8 mouse cellular contexts compared by ENCODE assay signal in genomic region chr10:81330007-81330406, GRCm38 (mm10). TPM values are rescaled to one million over a fixed set of nuclear protein-coding genes. Genes with fewer than 3 reads are reported as not detected.
DNase-seq lines count a peak whose midpoint lies in the region; ATAC-seq and TF ChIP-seq lines count a peak whose summit lies in the region.

No protein-coding gene starts in this region.

- peak overlapping the region; percentile 49 for H3K4me2 ChIP-seq in heart, embryonic 15.5 days
- no peak overlapping the region for H3K4me2 ChIP-seq in limb, embryonic 11.5 days (ENCODE audit: low read depth, severe bottlenecking)

- H3K9ac ChIP-seq in heart, embryonic 15.5 days = peak overlapping the region; percentile 22; the same call in 1 of the 2 replicates
- H3K9ac ChIP-seq in limb, embryonic 11.5 days (ENCODE audit: low read length) = no peak overlapping the region

- no peaks in the 10 kb centered on the region for H3K27me3 ChIP-seq in kidney, adult 2 months (replicated peaks; ENCODE audit: control insufficient read depth, insufficient read depth, low read length)
- H3K27me3 ChIP-seq in heart, embryonic 15.5 days = no peaks in the 10 kb centered on the region
- peaks cover 14% of the 10 kb centered on the region for H3K27me3 ChIP-seq in limb, embryonic 11.5 days (ENCODE audit: control insufficient read depth, insufficient read depth, low read length)

- H3K27ac ChIP-seq in kidney, adult 2 months (ENCODE audit: insufficient read depth, low read depth, low read length) = peak overlapping the region; percentile 52
- peak overlapping the region; percentile 29; the same call in 1 of the 2 replicates for H3K27ac ChIP-seq in brown adipose tissue, adult 24 weeks (replicated peaks; ENCODE audit: low read depth, low read length)
- peak overlapping the region; percentile 95 for H3K27ac ChIP-seq in heart, embryonic 15.5 days
- H3K27ac ChIP-seq in limb, embryonic 11.5 days (replicated peaks; ENCODE audit: low read depth, low read length) = 0 out of 2 replicates have a peak overlapping the region, but pooled peaks have one; percentile 8

- TF ChIP-seq CTCF in kidney, adult 2 months (conservative IDR thresholded peaks at IDR 0.05; ENCODE audit: insufficient read depth, insufficient read length, low read depth, low read length) = no peak

- no peaks in the 10 kb centered on the region for H3K4me1 ChIP-seq in kidney, adult 2 months (ENCODE audit: control insufficient read depth, insufficient read depth, low read length)
- peaks cover 30% of the 10 kb centered on the region for H3K4me1 ChIP-seq in brown adipose tissue, adult 24 weeks (ENCODE audit: control insufficient read depth, insufficient read depth, insufficient read length, low read length)
- H3K4me1 ChIP-seq in heart, embryonic 15.5 days (replicated peaks) = peaks cover 60% of the 10 kb centered on the region
- peaks cover 10% of the 10 kb centered on the region; the same call in 1 of the 2 replicates for H3K4me1 ChIP-seq in limb, embryonic 11.5 days (ENCODE audit: control insufficient read depth, insufficient read depth, low read length)

- no peak for ATAC-seq in heart, embryonic 15.5 days (replicated peaks; ENCODE audit: insufficient number of reproducible peaks, insufficient read depth, low FRiP score, low read depth)
- no peak for ATAC-seq in limb, embryonic 11.5 days (ENCODE audit: insufficient number of reproducible peaks, low FRiP score, low TSS enrichment, low read depth)

- no peaks in the 10 kb centered on the region; the same call in 1 of the 2 replicates for H3K36me3 ChIP-seq in kidney, adult 2 months (ENCODE audit: control insufficient read depth, insufficient read depth, low read length)
- peaks cover 19% of the 10 kb centered on the region for H3K36me3 ChIP-seq in heart, embryonic 15.5 days
- peaks cover 19% of the 10 kb centered on the region for H3K36me3 ChIP-seq in limb, embryonic 11.5 days (ENCODE audit: control insufficient read depth, insufficient read depth, low read length)

- peak overlapping the region; percentile 39; the same call in 1 of the 2 replicates for H3K4me3 ChIP-seq in kidney, adult 2 months (ENCODE audit: insufficient read depth, low read depth, low read length)
- no peak overlapping the region for H3K4me3 ChIP-seq in brown adipose tissue, adult 24 weeks (ENCODE audit: insufficient read depth, low read depth, low read length)
- peak overlapping the region; percentile 35 for H3K4me3 ChIP-seq in heart, embryonic 15.5 days
- no peak overlapping the region for H3K4me3 ChIP-seq in limb, embryonic 11.5 days (ENCODE audit: low read depth, low read length)

- no peak for TF ChIP-seq POLR2A in kidney, adult 2 months (IDR thresholded peaks at IDR 0.05; ENCODE audit: low read depth, low read length)

- no peaks in the 10 kb centered on the region for H3K9me3 ChIP-seq in heart, embryonic 15.5 days (replicated peaks)
- H3K9me3 ChIP-seq in limb, embryonic 11.5 days (ENCODE audit: control insufficient read depth, low read length) = no peaks in the 10 kb centered on the region

- WGBS in kidney, adult 2 months = 53% methylated on average over 4 of the region's 4 CpGs
- 34% methylated on average over 4 of the region's 4 CpGs for WGBS in heart, embryonic 15.5 days
- 60% methylated on average over 4 of the region's 4 CpGs for WGBS in limb, embryonic 11.5 days

- DNase-seq in kidney, adult 2 months = peak; percentile 72
- DNase-seq in kidney, adult 11 months = no peak
- DNase-seq in limb, embryonic 11.5 days (ENCODE audit: low spot score) = no peak
- DNase-seq in frontal cortex, postnatal 25 days (ENCODE audit: low spot score in 2 of 2) = no peak
- no peak for DNase-seq in layer of hippocampus, postnatal 36 days
- no peak for DNase-seq in adipocyte (ENCODE audit: low spot score)

RNA-seq across cellular contexts. Expression of gene Tbxa2r, which starts 1.5 kb away (rescaled TPM):
- polyA plus RNA-seq in kidney, adult 2 months (2012; rRNA removed) = 16.6 and 21.7 TPM in 2 replicates
- not detected in 2 replicates for polyA plus RNA-seq in brown adipose tissue, adult 24 weeks (2012; ENCODE audit: insufficient read depth, insufficient read length, missing spikeins)
- 11.3 and 17.9 TPM in 2 replicates for polyA plus RNA-seq in heart, embryonic 15.5 days (2015; fragmentation: Nextera tagmentation; extraction: Ambion mirVana)
- 1.7 and 1.8 TPM in 2 replicates for polyA plus RNA-seq in limb, embryonic 11.5 days (2014; fragmentation: Nextera tagmentation; extraction: Ambion mirVana)
- 1 to 10 TPM in 1 of 2 experiments, under 1 TPM in 1; 0.91 to 1.1 TPM for total RNA-seq in layer of hippocampus, postnatal 36 days (2021)

RNA-seq across cellular contexts. Expression of gene Cactin, which starts 9.1 kb away (rescaled TPM):
- polyA plus RNA-seq in kidney, adult 2 months (2012; rRNA removed) = 23.7 and 24.5 TPM in 2 replicates
- polyA plus RNA-seq in brown adipose tissue, adult 24 weeks (2012; ENCODE audit: insufficient read depth, insufficient read length, missing spikeins) = 8.4 and 9.6 TPM in 2 replicates
- polyA plus RNA-seq in heart, embryonic 15.5 days (2015; fragmentation: Nextera tagmentation; extraction: Ambion mirVana) = 23.5 and 34.1 TPM in 2 replicates
- 35.9 and 40.0 TPM in 2 replicates for polyA plus RNA-seq in limb, embryonic 11.5 days (2014; fragmentation: Nextera tagmentation; extraction: Ambion mirVana)
- 10 to 100 TPM; 28.9 to 30.1 TPM for total RNA-seq in layer of hippocampus, postnatal 36 days (2021)

RNA-seq across cellular contexts. Expression of gene Gipc3, which starts 13.1 kb away (rescaled TPM):
- polyA plus RNA-seq in kidney, adult 2 months (2012; rRNA removed) = 1.4 and 1.5 TPM in 2 replicates
- polyA plus RNA-seq in brown adipose tissue, adult 24 weeks (2012; ENCODE audit: insufficient read depth, insufficient read length, missing spikeins) = 1.0 TPM in 1 of 2 replicates, not detected in the other
- 0.04 TPM in 1 of 2 replicates, not detected in the other for polyA plus RNA-seq in heart, embryonic 15.5 days (2015; fragmentation: Nextera tagmentation; extraction: Ambion mirVana)
- not detected in 2 replicates for polyA plus RNA-seq in limb, embryonic 11.5 days (2014; fragmentation: Nextera tagmentation; extraction: Ambion mirVana)
- total RNA-seq in layer of hippocampus, postnatal 36 days (2021) = 1 to 10 TPM; 1.7 to 1.9 TPM

RNA-seq across cellular contexts. Expression of gene Hmg20b, which starts 20.3 kb away (rescaled TPM):
- 66.4 and 82.1 TPM in 2 replicates for polyA plus RNA-seq in kidney, adult 2 months (2012; rRNA removed)
- 66.1 and 78.7 TPM in 2 replicates for polyA plus RNA-seq in brown adipose tissue, adult 24 weeks (2012; ENCODE audit: insufficient read depth, insufficient read length, missing spikeins)
- 82.8 and 83.4 TPM in 2 replicates for polyA plus RNA-seq in heart, embryonic 15.5 days (2015; fragmentation: Nextera tagmentation; extraction: Ambion mirVana)
- polyA plus RNA-seq in limb, embryonic 11.5 days (2014; fragmentation: Nextera tagmentation; extraction: Ambion mirVana) = 129 and 130 TPM in 2 replicates
- 10 to 100 TPM; 27.6 to 35.0 TPM for total RNA-seq in layer of hippocampus, postnatal 36 days (2021)

RNA-seq across cellular contexts. Expression of gene Mfsd12, which starts 27.3 kb away (rescaled TPM):
- polyA plus RNA-seq in kidney, adult 2 months (2012; rRNA removed) = 23.4 and 28.1 TPM in 2 replicates
- 8.3 and 11.5 TPM in 2 replicates for polyA plus RNA-seq in brown adipose tissue, adult 24 weeks (2012; ENCODE audit: insufficient read depth, insufficient read length, missing spikeins)
- 11.7 and 22.3 TPM in 2 replicates for polyA plus RNA-seq in heart, embryonic 15.5 days (2015; fragmentation: Nextera tagmentation; extraction: Ambion mirVana)
- 4.7 and 5.9 TPM in 2 replicates for polyA plus RNA-seq in limb, embryonic 11.5 days (2014; fragmentation: Nextera tagmentation; extraction: Ambion mirVana)
- total RNA-seq in layer of hippocampus, postnatal 36 days (2021) = 10 to 100 TPM; 43.5 to 48.4 TPM

Comparison
In these comparisons a context has a peak if more than half of its experiments do, and no peak if none do; other contexts are left out.
1. H3K27ac ChIP-seq: peak in every context shown above with its lines; median percentile 95 in heart, embryonic 15.5 days; 52 in kidney, adult 2 months; 29 in brown adipose tissue, adult 24 weeks; 8 in limb, embryonic 11.5 days.
2. H3K4me3 ChIP-seq: peak in kidney, adult 2 months (single experiment) and heart, embryonic 15.5 days (single experiment); none in brown adipose tissue, adult 24 weeks (single experiment) and limb, embryonic 11.5 days (single experiment).